Mouse (Mus musculus) kidney, adult 2 months (tissue): ENCODE results near the gene Egr4.

Source experiments
- CTCF ChIP-seq: fragments of 200-500 bp; conservative IDR thresholded peaks from 2 replicates; pipeline ENCODE4 v1.5.1; 2011; ENCODE audit warnings: low read depth, mild to moderate bottlenecking, control low read depth, low read length, moderate library complexity, mixed read lengths; ENCODE audit not compliant: insufficient read depth, insufficient read length
- POLR2A ChIP-seq: fragments of 200-500 bp; IDR thresholded peaks from one replicate; pipeline ENCODE4 v1.6.1; 2011; ENCODE audit warnings: low read depth, low read length, control low read depth

DNA sequence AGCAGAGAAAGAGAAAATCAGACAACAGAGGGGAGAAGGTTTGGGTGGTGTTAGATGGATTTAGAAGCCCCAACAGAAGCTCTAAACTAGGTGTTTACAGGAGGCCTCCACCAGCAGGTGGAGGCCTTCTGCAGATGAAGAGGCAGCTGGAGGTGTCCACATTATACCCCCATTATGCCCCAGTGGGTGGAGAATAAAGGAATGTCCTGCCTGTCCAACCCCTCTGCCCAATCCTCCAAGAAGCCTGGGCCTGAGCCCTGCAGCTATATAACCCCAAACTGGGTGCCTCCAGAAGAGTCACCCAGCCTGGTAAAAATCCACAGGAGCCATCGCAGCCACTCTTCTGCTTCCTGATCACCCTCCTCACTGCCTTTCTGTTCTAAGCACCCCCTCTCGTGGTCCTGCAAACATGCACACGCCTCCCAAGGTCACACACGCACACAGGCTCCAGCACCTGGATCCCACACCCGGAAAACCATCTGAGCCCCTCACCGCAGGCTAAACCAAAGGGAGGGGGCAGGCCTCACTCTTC lies 11.8 kb downstream of the Egr4 start:
- TF ChIP-seq CTCF (no peak), POLR2A (no peak)
